Mouse (Mus musculus) gastrocnemius, postnatal 36 days (tissue): ENCODE results near the gene Rps11. TPM values are rescaled to one million over a fixed set of nuclear protein-coding genes. Genes with fewer than 3 reads are reported as not detected.
A peak's percentile ranks its signal among the peaks of the same experiment; 100 is the strongest.

Experiments used
- DNase-seq, 2 experiments: peaks; one replicate each; pipeline ENCODE4 v3.0.0; 2022
- intact Hi-C: fragments of 180-260 bp; cut with DNase I; formaldehyde crosslinking; loops from one replicate; pipeline ENCODE4 v1.15.1; 2025
- total RNA-seq, 2 experiments: library from RNA; stranded (reverse); gene quantifications; 2 replicates each; pipeline ENCODE4 v1.2.3; 2021

The Rps11 gene
- total RNA-seq, 2 experiments from 2014 or later, result 388 to 460 TPM

- DNase-seq, result no peak
- intact Hi-C loops, result no loop called here
Measured at GRCm38 (mm10) chr7:45092828-45093515, 31.3 kb downstream of the Rps11 start.

GRCm38 (mm10) chr7:45092048-45092447 lies 32.2 kb downstream of the Rps11 start, which contains the start of gene Rcn3:
Gene Rcn3 (minus strand): TSS chr7:45092221.
- intact Hi-C loops, result no loop called here
- peak; percentile 75 to 83 for DNase-seq

GRCm38 (mm10) chr7:45091001-45091990 lies 32.9 kb downstream of the Rps11 start:
- intact Hi-C loops, result no loop called here
- no peak for DNase-seq

DNA sequence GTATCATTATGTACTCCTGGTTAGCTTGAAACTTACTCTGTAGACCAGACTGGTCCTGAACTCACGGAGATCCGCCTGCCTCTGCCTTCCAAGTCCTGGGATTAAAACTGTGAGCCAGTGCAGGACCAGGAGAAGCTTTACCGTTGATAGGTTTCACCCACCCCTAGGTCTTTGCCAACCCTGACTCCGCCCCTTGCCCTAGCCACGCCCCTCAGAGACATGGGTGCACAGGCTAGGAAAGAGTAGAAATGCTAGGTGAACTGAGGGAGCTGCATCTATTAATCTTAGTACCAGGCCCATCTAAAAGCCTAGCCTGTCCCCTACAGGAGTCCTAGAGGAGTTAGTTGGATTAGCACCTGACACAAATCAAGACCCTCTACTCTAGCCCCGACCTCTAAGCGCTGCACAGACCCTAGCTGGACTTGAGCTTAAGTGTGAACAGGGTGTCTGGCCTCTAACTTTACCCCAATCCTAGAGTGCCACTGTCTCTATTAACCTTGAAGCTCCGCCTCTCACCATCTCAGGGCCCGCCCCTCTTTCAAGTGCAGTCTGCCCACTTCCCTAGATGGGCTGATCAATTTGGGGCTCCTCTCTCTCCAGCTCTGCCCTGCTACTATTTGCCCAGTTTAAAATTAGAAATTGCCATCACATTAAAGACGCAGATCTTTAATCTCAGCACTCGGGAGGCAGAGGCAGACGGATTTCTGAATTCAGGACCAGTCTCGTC lies 33.8 kb downstream of the Rps11 start:
- DNase-seq, result no peak
- intact Hi-C loops, result no loop called here

GRCm38 (mm10) chr7:45088597-45088996 lies 35.6 kb downstream of the Rps11 start:
- intact Hi-C loops, result no loop called here
- DNase-seq, result no peak

- intact Hi-C loops, result no loop called here
- DNase-seq, result no peak
Measured at GRCm38 (mm10) chr7:45086084-45086483, 38.2 kb downstream of the Rps11 start.

- intact Hi-C loops, result loop anchor here (5.0 kb wide), 1 partner anchor 39 kb away; the partner anchor contains the start of gene Rps11
- DNase-seq, result no peak
Measured at GRCm38 (mm10) chr7:45083300-45083890, 40.8 kb downstream of the Rps11 start.

- peak; percentile 40 to 62 for DNase-seq
- intact Hi-C loops, result loop anchor here (5.0 kb wide), 1 partner anchor 40 kb away; the partner anchor contains the start of gene Rps11
Measured at GRCm38 (mm10) chr7:45082401-45083299, 41.6 kb downstream of the Rps11 start.

- intact Hi-C loops, result loop anchor here (1.0 to 5.0 kb wide), 2 partner anchors 41 to 55 kb away; partner anchors contain the start of genes Flt3l, Gm45713 and Rps11
- no peak for DNase-seq
Measured at GRCm38 (mm10) chr7:45081016-45081415, 43.2 kb downstream of the Rps11 start.

DNA sequence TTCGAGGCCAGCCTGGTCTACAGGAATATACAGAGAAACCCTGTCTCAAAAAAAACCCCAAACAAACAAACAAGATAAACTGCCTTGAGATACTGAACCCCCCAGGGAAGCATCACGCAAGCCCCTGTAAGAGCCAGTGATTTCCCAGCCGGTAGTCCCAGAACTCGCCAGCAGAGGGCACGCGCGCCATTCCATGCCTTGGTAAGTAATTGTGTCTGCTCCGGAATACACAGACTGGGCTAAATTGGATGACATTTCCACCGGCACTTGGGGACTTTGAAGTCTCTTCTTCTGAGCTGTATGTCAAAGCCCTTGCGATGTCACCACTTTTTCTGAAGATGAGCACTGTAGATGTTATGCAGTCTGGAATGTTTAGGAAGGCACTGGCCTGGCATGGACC lies 44.4 kb downstream of the Rps11 start:
- intact Hi-C loops, result loop anchor here (5.0 kb wide), 2 partner anchors 42 to 117 kb away; partner anchors contain the start of gene Rps11
- peak; percentile 93 to 94 for DNase-seq

- intact Hi-C loops, result loop anchor here (5.0 kb wide), 1 partner anchor 119 kb away; no protein-coding TSS in a partner anchor
Measured at GRCm38 (mm10) chr7:45078513-45078912, 45.7 kb downstream of the Rps11 start.

GRCm38 (mm10) chr7:45077829-45078228 lies 46.4 kb downstream of the Rps11 start:
- intact Hi-C loops, result loop anchor here (5.0 kb wide), 1 partner anchor 119 kb away; no protein-coding TSS in a partner anchor
- no peak for DNase-seq

More at GRCm38 (mm10) chr7:45078513-45078912, 45.7 kb downstream of the Rps11 start:
- DNase-seq, result peak; percentile 70 to 73

DNA sequence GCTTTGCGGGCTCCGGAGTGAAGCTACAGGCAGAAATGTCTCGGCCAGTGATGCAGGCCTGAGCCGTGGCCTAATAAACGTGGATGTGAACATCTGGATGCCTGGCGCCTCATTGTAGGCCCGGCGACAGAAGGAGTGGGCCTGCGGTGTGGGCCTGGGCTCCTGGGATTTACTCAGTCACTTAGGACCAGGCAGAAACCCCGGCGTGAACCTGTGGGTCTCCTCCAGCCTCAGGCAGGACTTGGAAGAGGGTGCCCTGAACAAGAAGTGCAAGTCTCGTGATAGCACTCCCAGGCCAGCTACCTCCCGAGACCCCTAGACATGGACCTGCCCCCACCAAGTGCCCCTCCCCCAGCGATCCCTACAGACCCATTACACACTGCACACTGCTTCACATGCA lies 46.9 kb downstream of the Rps11 start:
- no peak for DNase-seq
- intact Hi-C loops, result loop anchor here (5.0 kb wide), 1 partner anchor 120 kb away; no protein-coding TSS in a partner anchor

- no peak for DNase-seq
- intact Hi-C loops, result loop anchor here (5.0 kb wide), 1 partner anchor 121 kb away; no protein-coding TSS in a partner anchor
Measured at GRCm38 (mm10) chr7:45076501-45076900, 47.7 kb downstream of the Rps11 start.

DNA sequence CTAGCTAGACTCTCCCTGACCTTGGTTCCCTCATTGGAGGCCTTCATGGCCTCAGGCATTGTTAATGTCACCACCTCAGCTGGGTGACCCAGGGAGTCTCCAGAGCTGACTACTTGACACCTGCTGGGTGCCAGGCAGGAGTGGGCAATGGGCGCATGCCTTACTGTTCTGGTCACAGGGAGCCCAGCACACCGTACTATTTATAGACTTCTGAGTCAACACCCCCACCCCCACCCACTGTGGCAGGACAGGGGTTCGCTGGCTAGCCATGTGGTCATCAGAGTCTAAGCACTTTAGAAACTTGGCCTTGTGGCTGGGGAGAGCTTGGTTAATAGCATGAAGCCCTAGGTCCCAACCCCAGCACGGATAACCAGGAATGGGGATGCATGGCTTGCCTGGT lies 48.8 kb downstream of the Rps11 start:
- DNase-seq, result no peak
- intact Hi-C loops, result loop anchor here (5.0 kb wide), 1 partner anchor 122 kb away; no protein-coding TSS in a partner anchor

GRCm38 (mm10) chr7:45073949-45074348 lies 50.3 kb downstream of the Rps11 start:
- intact Hi-C loops, result loop anchor here (5.0 kb wide), 1 partner anchor 92 kb away; no protein-coding TSS in a partner anchor
- DNase-seq, result no peak

DNA sequence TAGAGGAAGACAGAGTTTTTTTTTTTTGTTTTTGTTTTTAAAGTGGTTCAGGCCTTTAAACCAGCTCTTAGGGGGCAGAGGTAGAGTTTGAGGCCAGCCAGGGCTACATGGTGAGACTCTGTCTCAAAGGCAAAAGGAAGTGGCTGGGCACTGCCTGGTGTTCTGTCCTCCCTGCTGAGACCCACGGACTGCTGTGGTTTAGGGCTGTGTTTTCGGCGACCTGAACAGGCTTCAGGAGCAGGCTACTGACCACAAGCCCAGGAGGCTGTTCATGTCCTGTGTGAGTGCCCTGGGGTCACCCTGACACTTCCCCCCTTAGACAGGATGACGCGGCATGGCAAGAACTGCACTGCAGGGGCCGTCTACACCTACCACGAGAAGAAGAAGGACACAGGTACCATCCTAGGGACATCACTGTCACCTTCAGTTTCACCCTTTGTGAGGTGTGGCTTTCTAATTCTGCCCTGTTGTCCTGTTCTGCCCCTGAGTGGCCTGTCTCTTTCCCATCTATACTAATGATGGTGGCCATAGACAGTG lies 51.0 kb downstream of the Rps11 start:
- DNase-seq, result no peak
- intact Hi-C loops, result loop anchor here (5.0 kb wide), 1 partner anchor 91 kb away; no protein-coding TSS in a partner anchor
